Mouse (Mus musculus): ENCODE results near the gene Gtf2a1. TPM values are rescaled to one million over a fixed set of nuclear protein-coding genes. Genes with fewer than 3 reads are reported as not detected.

Gene Gtf2a1
- polyA plus RNA-seq, 1 experiment = 13.7 TPM

DNA sequence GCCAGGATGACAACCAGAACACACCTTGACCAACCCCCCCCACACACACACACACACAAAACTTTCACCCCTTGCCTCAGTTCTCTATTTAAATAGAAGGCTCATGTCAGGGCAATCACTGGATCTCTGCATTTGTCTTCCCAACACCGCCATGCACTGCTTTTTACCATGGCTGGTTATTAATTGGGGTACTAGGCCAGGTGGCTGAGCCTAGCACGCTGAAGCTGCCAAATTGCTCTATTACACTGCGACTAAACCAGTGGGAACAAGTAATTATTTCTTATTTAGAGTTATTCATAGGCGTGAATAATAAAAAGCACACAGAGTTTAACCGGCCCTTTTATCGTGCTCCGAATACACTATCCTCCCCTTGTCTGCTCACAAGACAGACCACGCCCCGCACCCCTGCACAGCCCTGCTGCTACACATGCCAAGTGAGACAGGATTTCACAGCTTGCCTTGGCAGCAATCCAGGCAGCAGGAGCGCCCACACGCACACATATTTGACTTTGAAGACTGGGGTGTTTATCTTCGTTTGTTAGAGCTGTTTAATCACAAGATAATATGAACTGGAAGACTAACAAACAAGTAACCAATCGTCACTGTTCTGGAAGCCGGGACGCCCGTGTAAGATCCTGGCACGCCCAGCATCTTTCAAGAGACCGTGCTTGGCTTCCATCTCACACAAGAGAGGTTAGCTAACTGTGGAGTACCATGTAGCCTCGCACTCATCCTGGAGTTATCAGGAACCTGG, 38.3 kb downstream of the Gtf2a1 start:
- Histone ChIP-seq H3K4me1 (ENCODE audit: control insufficient read depth, insufficient read depth, low read length) (0 out of 2 replicates have a peak, but pooled peaks cover 2% of the 10 kb centered on the region), H3K4me3 (replicated peaks; ENCODE audit: extremely low read depth, low read depth, low read length) (no peak overlapping the region)
- peak; percentile 29 for DNase-seq
- 29% methylated on average over 19 of the region's 19 CpGs for WGBS
- TF ChIP-seq POLR2A (IDR thresholded peaks at IDR 0.05; ENCODE audit: borderline replicate concordance, extremely low read depth, low read depth, low read length) (no peak), CTCF (IDR thresholded peaks at IDR 0.05; ENCODE audit: insufficient read depth, low read length) (no peak)

DNA sequence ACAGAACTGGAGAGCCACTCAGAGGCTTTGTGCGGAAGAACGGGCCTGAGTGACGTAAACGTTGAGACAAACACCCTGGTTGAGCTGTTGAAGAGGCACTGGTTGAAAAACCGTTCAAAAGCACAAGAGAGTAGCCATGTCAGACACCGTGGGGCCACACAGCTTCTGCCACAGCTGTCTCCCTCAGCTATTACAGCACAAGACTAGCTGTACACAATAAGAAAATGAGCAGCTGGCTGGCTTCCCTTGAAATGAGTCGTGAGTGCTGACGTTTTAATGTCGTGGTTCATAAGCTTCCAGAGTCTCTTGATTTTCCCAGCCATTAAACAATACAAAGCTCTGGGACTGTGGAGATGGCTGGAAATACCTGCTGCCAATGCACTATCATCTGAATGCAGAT, 40.8 kb downstream of the Gtf2a1 start:
- WGBS = 57% methylated on average over 9 of the region's 9 CpGs
- TF ChIP-seq POLR2A (IDR thresholded peaks at IDR 0.05; ENCODE audit: borderline replicate concordance, extremely low read depth, low read depth, low read length) (no peak), CTCF (IDR thresholded peaks at IDR 0.05; ENCODE audit: insufficient read depth, low read length) (no peak)
- H3K4me1 ChIP-seq (ENCODE audit: control insufficient read depth, insufficient read depth, low read length) = 0 out of 2 replicates have a peak, but pooled peaks cover 2% of the 10 kb centered on the region
- no peak for DNase-seq
- no peak overlapping the region for H3K4me3 ChIP-seq (replicated peaks; ENCODE audit: extremely low read depth, low read depth, low read length)

DNA sequence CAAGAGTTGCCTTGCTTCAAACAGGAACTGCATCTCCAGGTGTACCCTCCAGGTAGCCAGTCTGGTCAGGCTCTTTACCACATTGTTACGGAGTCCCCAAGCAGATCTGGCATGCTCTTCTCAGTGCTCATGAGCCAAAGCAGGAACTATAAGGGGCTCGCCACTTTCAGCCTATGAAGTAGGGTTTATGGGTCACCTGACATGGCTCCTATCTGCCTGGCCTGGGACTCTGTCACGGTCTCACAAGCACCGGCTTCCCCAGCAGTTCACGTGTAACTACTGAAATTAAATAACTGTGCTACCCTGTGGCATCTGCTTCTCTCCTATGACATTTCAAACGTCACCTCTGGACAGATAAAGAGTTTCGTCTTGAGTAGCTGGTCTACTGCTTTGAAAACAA, 50.1 kb downstream of the Gtf2a1 start:
- no peak for DNase-seq
- no peaks in the 10 kb centered on the region for H3K4me1 ChIP-seq (ENCODE audit: control insufficient read depth, insufficient read depth, low read length)
- WGBS = 85% methylated on average over 7 of the region's 7 CpGs
- H3K4me3 ChIP-seq (replicated peaks; ENCODE audit: extremely low read depth, low read depth, low read length) = no peak overlapping the region
- TF ChIP-seq POLR2A (IDR thresholded peaks at IDR 0.05; ENCODE audit: borderline replicate concordance, extremely low read depth, low read depth, low read length) = no peak
- TF ChIP-seq CTCF (IDR thresholded peaks at IDR 0.05; ENCODE audit: insufficient read depth, low read length) = no peak

DNA sequence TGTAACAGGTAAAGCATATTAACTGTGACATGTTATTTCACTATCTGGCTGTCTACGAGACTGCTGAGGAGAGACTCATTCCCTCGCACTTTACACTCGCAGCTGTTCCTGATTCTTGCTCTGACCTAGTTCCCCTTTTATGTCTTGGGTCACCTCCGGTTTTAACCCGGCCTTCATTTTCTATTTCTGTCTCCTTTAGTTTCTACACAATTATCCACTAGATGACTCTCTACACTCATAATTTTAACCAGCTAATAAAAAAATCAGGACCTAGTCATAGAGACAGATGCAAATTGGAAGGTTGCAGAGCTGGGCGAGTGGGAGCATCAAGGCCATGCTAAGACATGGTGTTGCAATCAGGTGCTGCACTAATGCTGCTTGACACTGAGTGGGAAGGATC, 55.8 kb downstream of the Gtf2a1 start:
- TF ChIP-seq POLR2A (IDR thresholded peaks at IDR 0.05; ENCODE audit: borderline replicate concordance, extremely low read depth, low read depth, low read length) (no peak), CTCF (IDR thresholded peaks at IDR 0.05; ENCODE audit: insufficient read depth, low read length) (no peak)
- 70% methylated on average over 6 of the region's 6 CpGs for WGBS
- Histone ChIP-seq H3K4me1 (ENCODE audit: control insufficient read depth, insufficient read depth, low read length) (no peaks in the 10 kb centered on the region), H3K4me3 (replicated peaks; ENCODE audit: extremely low read depth, low read depth, low read length) (no peak overlapping the region)
- DNase-seq = no peak

DNA sequence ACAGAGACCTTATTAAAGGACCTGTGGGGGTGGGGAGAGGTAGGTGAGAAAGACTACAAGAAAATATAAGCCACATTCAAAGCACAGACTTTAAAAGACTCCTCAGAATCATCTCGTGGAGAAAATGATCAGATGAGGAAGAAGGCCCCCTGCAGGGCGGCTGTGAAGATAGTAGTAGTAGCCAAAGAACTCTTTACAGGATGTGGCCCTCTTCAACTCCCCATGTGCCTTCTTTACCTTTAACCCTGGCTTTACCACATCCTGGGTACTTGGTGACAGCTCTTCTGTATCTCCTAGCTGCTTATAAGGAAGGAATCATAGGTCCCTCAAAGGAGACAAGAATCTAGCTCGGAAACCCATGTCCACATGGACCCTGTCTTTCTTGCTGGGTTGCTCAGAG, 66.7 kb downstream of the Gtf2a1 start:
- TF ChIP-seq CTCF (IDR thresholded peaks at IDR 0.05; ENCODE audit: insufficient read depth, low read length) = no peak
- no peak for TF ChIP-seq POLR2A (IDR thresholded peaks at IDR 0.05; ENCODE audit: borderline replicate concordance, extremely low read depth, low read depth, low read length)
- no peaks in the 10 kb centered on the region for H3K4me1 ChIP-seq (ENCODE audit: control insufficient read depth, insufficient read depth, low read length)
- H3K4me3 ChIP-seq (replicated peaks; ENCODE audit: extremely low read depth, low read depth, low read length) = no peak overlapping the region
- WGBS = 55% methylated on average over 3 of the region's 3 CpGs
- DNase-seq = no peak

DNA sequence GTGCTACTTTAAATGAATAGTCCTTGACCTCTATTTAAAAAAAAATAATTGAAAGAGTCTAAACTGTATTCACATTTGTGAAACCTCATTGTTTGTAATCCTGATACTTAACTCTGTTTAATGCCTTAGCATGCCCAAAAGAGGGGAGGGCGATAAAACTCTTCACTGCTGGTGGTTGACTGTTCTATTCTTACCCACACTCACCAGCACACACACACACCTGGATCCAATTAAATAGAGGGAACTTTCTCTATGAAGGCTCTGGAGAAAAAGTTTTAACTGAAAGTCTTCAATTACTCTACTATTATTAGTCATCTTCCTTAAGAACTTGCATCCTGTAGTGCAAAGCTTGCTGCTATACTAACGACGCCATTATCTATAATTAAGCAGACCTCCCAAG, 72.5 kb downstream of the Gtf2a1 start:
- no peak for DNase-seq
- Histone ChIP-seq H3K4me1 (ENCODE audit: control insufficient read depth, insufficient read depth, low read length) (no peaks in the 10 kb centered on the region), H3K4me3 (replicated peaks; ENCODE audit: extremely low read depth, low read depth, low read length) (no peak overlapping the region)
- 78% methylated on average over 3 of the region's 3 CpGs for WGBS
- TF ChIP-seq POLR2A (IDR thresholded peaks at IDR 0.05; ENCODE audit: borderline replicate concordance, extremely low read depth, low read depth, low read length) (no peak), CTCF (IDR thresholded peaks at IDR 0.05; ENCODE audit: insufficient read depth, low read length) (no peak)

DNA sequence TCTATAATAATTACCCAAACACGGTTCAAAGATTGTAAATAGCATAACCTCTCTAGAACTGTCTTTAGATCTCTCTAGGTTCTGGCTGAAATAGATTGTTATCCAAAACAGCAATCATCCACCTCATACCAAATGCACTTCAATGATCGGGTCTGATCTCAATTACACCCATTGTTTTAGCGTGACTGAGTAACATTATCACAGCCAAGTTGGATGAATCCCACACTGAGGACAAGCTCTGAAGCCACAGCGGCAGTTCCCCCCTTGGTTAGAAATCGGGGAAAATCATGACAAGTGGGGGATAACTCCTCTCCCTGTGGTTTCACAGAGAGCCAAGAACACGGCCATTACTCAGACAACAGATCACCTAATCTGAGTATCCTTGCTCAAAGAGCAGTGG, 76.3 kb downstream of the Gtf2a1 start:
- TF ChIP-seq CTCF (IDR thresholded peaks at IDR 0.05; ENCODE audit: insufficient read depth, low read length) (no peak), POLR2A (IDR thresholded peaks at IDR 0.05; ENCODE audit: borderline replicate concordance, extremely low read depth, low read depth, low read length) (no peak)
- 75% methylated on average over 6 of the region's 6 CpGs for WGBS
- DNase-seq = no peak
- no peak overlapping the region for H3K4me3 ChIP-seq (replicated peaks; ENCODE audit: extremely low read depth, low read depth, low read length)
- no peaks in the 10 kb centered on the region for H3K4me1 ChIP-seq (ENCODE audit: control insufficient read depth, insufficient read depth, low read length)

DNA sequence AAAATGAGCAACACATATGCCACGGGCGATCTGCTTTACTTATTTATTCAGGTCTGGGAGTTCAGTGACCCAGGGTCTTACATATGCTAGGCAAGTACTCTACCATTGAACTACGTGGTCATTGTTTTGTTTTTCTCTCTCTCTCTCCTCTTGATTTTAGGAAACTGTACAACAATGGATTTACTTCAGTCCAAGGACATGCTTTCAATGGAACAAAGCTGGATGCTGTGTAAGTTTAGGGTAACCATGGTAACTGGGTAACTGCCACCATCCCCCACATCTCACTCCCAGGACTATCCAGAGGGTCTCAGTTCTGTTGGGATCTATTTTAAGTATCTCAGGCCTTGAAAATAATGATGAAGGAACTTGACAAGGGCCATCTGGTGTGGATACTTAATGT, 78.5 kb downstream of the Gtf2a1 start:
- Histone ChIP-seq H3K4me1 (ENCODE audit: control insufficient read depth, insufficient read depth, low read length) (no peaks in the 10 kb centered on the region), H3K4me3 (replicated peaks; ENCODE audit: extremely low read depth, low read depth, low read length) (no peak overlapping the region)
- DNase-seq = no peak
- TF ChIP-seq CTCF (IDR thresholded peaks at IDR 0.05; ENCODE audit: insufficient read depth, low read length) = no peak
- no peak for TF ChIP-seq POLR2A (IDR thresholded peaks at IDR 0.05; ENCODE audit: borderline replicate concordance, extremely low read depth, low read depth, low read length)
- 65% methylated on average over 3 of the region's 3 CpGs for WGBS

Other genes starting within 250 kb of the Gtf2a1 start
- 4.1 and 4.7 TPM in 2 replicates for gene Cep128, start 206.1 kb downstream of the Gtf2a1 start, polyA plus RNA-seq (2012; rRNA removed)
- gene Tshr, start 205.9 kb downstream of the Gtf2a1 start, polyA plus RNA-seq (2012; rRNA removed) = 0.90 and 1.3 TPM in 2 replicates
- 22.2 and 23.7 TPM in 2 replicates for gene Ston2, start 197.9 kb upstream of the Gtf2a1 start, polyA plus RNA-seq (2012; rRNA removed)